Mouse (Mus musculus) left cerebral cortex, adult 8-10 months (tissue): ENCODE data around the gene Dst. TPM values are rescaled to one million over a fixed set of nuclear protein-coding genes. Genes with fewer than 3 reads are reported as not detected.

Experiments
- DNase-seq, 2 experiments: peaks; one replicate each; pipeline ENCODE4 v3.0.0; 2022; ENCODE audit warnings: low spot score in 2 of 2
- total RNA-seq, 4 experiments: library from RNA; stranded (reverse); gene quantifications; 2 replicates each; pipeline ENCODE4 v1.2.4; 2022

The Dst gene
- total RNA-seq, 4 experiments from 2014 or later, result 223 to 258 (median 235) TPM

DNA sequence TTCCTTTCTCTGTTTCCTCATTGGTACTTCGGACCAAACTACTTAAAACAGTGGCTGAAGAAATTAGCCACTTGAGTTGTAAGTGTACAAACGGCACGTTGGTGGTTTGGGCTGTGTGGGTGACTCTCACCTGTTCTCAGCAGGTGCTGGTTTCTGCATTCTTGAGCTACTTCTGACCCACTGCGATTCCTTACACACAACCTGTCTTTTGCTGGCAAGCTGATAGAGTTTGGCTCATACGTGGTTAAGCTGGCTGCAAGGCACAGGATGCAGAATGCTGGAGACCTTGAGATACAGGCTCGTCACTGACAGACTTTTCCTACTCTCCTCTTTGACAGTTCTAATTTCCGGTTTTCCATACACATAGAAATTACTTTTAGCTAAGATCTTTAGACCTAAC, 19.4 kb downstream of the Dst start:
- DNase-seq, result no peak

DNA sequence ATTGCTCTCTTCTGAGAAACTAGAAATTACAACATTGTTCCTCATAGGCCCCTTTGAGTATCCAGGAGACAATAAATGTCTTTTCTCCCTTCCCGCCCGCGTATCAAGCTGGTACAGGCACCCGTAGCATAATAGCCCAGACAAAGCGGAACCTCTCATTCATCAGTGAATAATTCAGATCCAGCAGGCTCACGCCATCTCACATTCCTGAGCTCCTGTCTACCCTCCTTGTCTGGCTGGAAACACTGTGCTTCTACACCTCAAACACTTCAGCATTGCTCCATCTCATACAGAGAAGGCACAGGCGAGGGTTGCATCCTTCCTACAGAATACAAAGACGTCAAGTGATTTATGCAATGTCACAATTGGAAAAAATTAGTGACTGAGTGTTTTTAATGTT, 23.8 kb downstream of the Dst start:
- no peak for DNase-seq

DNA sequence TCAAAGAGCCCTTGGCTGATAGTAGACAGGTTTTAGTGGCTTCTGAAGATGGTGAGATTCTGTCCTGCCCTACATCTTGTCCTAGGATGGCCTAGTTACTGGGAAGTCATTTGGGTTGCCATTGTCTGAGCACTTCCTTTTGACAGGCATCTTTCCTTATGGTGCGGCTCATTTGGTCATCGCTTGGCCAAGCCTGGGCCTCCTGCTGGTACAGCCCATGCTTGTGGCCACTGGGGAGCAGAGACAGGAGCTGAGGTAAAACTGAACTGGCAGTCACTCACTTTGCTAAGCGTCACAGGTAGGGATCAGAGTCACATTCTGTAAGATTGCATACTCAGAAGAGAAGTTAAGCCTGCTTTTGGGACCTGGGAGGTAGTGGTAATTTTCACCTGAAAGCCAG, 24.2 kb downstream of the Dst start:
- DNase-seq, result no peak

DNA sequence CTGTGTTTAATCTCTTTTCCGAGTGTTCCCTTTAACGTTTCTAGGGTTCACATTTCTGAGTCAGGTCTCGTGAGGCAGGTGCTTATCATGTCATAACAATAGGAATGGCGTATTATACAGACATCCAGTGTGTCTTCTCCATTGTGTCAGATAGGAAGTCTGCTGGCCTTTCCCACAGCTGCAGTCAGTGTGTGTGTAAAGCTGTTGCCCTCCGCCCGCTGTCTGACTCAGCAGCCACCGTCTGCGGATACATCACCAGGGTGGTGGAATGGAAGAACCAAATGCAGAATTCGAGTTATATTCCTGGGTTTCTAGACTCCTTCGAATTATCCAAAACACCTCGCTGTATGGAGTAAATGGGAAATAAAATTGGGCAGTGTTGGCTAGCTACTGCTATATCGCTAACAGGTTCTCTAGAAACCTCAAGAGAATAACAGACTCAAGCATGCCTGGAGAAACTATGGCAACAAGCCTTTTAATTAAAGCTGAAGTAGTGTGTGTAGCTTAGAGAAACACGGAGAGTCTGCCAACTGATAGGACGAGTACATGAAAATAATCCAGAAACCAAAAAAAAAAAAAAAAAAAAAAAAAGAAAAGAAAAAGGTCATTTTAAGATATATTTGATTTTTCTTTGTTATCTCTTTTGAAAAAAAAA, 24.9 kb downstream of the Dst start:
- DNase-seq, result no peak

DNA sequence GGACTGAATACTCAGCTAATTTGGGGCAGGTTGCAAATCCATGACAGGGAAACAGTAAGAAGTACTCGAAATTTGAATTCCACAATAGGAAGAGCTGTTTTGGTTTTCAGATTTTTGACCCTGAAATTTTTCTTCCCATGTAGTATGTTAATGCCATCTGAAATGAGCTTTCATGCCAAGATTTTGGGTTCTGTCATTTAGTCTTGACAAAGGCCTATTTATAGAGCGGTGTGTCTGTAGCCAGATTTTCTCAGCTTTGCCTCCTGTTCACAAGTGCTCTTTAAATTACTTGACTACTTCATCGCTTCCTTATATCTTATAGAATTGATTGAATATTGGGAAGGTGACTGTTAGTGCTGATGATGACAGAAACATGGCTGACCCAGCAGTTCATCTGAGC, 27.9 kb downstream of the Dst start:
- no peak for DNase-seq

DNA sequence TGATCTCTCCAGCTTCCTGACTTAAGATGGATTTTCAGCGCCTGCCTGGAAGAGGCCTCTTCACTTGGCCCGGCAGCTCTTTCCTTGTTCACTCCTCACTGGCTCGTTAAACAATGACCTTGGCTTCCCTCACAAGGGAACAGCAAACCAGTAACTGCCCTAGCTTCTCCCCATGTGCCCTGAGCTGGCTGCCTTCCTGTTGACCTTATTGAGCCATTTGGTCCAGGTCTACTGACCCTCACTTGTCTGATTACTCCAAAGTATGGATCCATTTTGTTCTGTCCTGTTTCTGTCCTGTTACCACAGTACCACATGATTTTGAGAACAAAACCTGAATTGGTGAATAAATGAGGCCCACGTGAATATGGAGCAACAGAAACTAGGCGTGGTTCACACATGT, 31.8 kb downstream of the Dst start:
- no peak for DNase-seq

DNA sequence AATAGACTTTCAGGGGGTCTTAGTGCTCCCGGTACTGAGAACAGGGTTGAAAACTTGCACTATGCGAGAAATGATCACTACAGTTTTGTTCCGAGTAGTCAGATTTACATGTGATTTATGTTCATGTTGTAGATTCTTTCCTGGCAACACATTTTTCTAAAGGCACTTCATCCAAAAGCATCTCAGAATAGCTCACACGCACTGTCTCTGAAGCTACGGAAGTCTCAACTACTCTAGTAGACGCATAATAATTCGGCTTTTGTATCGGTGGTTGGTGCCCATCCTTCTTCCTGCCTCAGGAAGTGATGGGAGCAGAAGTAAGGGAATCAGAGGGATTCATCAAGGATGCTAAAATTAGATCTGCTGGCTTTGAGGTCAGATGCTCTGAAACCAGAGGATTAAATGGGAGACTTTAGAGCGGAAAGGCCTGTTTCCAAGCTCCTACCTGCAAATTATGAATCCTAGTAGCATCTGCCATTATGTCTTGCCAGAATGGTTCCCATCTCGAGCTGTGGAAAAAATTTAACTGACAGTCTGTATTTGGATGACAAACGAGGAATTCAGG, 32.4 kb downstream of the Dst start:
- DNase-seq, result no peak

DNA sequence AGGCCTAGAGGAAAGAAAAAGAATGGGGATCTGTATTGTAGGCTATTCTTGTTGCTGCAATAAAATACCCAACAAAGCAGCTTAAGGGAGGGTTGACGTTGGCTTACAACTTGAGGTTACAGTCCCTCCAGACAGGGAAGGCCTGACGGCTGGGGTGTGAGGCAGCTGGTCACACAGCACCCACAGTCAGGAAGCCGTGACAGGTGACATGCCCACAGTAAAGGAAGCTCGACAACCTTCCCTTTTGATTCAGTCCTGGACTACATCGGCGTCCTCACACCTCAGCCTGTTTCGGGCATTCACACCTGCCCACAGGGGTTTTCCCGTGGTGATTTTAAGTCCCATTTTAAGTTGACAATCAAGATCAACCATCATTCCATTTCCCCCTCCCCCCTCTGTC, 34.6 kb downstream of the Dst start:
- DNase-seq, result no peak

DNA sequence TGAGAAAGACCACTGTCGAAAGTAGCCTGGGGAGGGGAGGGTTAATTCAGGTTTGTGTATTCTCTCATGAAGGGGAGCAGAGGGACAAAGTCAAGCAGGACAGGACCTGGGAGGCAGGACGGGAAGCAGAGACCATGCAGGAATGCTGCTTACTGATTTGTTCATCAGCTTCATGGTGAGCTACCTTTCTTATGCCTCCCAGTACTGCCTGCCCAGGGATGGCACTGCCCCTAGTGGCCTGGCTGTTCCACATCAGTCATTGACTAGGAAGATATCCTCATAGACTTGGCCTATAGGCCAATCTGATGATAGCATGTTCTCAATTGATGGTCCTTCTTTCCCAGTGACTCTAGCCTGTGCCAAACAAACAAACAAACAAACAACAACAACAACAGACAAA, 35.9 kb downstream of the Dst start:
- DNase-seq, result no peak

DNA sequence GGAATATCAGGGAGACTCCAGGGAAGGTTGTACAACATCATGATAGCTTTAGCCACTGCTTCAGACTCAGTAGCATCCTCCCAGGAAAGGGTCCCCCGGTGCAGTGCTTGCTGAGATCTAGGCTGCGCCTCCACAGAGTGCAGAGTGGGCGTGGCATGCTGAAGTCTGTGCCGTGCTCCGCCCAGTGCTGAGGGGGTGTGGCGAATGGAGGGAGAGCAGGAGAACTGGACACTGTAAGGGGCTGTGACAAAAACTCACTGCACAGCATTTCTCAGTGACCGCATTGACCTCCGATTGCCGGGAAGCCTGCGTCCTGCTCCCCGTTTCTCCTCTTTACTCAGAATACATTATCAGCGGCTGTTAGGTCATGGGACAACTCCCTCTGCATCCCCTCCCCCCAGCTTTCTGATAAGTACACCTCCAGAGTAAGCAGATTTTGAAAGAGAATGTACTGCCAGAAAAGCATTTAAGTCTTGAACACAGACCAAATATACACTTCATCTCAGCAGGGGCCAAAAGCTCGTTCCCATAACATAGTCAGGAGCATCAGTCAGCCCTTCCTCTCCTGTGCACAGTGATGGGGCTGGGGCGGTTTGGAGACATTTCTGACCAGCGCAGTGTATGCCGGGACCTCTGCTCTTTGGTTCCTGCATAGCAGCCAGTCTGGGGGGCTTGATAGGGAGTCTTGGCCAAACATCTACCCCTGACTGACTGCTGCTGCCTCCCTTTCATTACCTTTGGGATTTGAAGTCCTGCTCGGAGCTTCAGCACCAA, 37.1 kb downstream of the Dst start:
- no peak for DNase-seq

DNA sequence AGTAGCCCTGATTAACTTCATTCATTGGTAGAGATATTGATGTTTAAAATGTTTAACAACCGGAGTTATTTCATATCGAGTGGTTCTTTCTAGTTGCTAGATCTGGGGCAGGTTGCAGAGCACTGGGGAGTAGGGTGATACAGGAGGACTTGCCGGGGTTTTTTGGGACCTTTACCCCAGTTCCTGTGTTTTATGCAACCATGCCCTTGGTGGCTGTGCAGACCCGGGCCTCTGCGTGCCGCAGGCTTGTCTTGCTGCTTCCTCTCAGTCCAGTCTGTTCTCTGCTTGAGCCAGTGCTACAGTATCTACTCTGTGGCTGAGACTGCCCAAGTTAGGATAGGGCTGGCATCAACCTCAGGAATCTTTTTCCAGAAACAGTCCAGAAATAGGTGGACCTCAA, 37.7 kb downstream of the Dst start:
- no peak for DNase-seq

DNA sequence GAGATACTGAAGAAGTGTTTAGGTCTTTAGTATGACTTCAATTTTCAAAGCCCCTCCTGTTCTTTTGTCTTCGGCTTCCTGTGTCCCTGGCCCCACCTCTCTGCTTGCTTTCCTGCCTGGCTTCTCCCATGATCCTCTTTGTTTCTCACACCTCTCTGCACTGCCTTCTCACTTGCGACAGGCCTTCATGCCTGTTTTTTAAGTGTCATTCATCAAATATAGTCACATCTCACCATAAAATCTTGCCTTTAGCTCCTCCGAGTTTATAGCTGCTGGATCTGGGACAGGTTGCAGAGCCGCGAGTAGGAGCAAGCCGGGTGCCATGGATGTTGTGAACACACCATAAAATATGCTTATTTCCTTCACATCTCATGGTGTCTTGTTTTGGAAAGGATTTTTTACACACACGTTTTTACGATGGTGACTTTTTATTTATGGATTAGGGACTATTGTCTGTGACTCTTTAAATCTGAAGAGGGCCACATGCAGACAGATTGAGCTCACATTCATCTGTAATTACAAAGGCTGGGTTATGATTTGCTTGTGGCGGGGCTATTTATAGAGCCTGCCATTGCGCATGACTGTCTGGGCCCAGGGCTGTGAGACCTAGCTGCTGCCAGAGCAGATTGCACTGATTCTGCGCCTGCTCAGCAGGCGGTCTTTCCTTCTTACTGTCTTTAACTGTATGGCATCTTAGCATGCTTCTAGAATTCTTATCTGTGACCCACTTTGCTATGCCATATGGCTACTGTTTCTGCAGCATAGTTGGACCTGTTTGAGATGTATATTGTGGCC, 38.8 kb downstream of the Dst start:
- DNase-seq, result peak in 1 of 2 experiments; percentile 82

DNA sequence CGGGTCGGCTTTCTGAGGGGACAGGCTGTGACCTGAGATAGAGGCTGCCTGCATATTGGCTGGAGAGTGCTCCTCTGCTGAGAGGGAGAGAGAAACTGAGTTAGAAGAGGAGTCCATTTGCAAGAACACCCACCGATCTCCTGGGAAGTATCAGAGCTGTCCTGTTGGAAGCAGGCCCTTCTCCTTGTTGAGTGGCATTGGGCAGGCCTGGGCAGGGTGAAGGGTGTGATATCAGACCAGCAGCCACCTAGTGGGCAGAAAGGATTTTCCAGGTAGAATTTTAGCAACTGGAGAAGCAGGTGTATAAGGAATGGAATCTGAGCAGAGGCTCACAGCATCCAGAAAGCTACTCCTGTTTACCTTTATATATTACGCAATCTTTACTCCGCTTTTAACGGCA, 39.8 kb downstream of the Dst start:
- no peak for DNase-seq

DNA sequence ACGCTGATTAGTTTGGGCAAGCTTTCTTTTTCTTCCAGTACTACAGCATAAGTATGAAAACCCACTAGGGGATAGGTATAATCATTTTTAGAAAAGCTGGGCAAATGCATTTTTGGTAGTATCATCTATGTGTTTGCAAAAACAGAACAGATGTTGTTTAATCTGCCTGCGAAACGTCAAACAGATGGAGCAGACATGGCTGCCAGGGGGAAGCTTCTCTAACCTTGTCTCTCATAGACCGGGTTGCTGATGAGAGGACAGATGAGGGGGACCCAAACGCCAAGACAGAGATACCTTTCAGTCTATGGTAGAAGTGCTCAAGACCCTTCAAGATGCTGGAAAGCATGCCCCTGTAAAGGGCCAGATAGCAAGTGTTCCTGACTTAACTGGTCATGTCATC, 40.5 kb downstream of the Dst start:
- DNase-seq, result no peak

DNA sequence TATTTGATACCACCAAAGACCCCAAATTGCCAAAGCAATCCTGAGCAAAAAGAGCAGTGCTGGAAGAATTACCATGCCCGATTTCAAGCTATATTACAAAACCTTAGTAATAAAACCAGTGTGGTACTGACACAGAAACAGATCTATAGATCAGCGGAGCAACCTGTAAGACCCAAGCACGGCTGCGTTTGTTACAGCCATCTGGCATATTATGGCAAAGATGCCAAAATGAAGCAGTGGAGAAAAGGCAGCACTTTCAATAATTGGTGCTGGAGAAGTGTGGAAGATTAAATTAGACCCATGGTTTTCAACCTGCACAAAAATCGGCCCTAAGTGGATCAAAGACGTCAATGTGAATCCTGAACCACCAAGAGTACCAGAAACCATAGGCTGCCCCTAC, 47.6 kb downstream of the Dst start:
- no peak for DNase-seq

DNA sequence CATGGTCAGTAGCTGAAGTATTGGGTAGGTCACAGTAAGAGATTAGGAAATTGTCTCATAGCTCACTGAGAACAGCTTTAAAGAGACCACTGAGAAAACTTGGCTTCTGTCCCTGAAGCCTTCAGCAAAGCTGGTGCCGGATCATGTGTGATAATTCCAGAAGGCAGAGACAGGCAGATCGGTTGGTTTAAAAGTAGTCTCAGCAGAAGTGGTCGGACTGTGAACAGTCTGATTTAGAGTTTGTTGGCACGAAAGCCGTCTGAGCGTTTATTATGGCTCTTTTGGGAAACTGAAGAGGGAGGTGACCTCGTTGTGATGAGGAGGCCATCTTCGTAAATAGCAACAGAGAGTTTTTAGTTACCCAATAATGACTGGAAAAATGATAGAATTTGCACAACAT, 52.4 kb downstream of the Dst start:
- DNase-seq, result no peak

DNA sequence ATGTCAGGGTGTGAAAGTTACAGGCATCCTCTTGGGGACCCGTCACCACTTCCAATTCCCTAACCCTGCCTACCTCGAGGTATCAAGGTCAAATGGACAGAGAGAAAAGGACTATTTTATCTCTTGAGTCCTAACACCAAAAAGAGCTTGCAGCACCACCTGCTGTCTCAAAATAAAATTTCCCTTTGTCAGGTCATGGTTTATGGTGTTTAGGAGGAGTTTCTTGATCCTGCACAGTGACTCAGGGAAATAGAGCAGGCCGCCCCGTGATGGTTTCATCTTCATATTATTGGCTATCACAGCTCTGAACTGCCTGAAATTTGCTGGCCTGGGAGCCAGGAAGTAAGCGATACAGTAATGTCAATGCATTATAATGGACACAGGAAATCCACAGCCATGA, 56.6 kb downstream of the Dst start:
- no peak for DNase-seq

DNA sequence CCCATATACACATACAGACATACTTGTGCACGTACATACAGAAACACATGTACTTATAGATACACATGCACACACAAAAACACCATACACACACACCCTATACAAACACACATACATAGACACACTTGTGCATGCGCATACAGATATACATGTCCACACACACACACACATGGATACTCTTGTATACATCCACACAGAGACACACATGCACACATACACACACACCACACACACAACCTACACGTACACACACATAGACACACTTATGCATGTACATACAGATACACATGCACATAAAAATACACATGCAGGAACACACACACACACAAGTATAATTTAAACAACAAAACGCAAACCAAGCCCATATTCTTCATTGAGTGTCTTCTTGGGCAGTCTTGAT, 57.8 kb downstream of the Dst start:
- no peak for DNase-seq

DNA sequence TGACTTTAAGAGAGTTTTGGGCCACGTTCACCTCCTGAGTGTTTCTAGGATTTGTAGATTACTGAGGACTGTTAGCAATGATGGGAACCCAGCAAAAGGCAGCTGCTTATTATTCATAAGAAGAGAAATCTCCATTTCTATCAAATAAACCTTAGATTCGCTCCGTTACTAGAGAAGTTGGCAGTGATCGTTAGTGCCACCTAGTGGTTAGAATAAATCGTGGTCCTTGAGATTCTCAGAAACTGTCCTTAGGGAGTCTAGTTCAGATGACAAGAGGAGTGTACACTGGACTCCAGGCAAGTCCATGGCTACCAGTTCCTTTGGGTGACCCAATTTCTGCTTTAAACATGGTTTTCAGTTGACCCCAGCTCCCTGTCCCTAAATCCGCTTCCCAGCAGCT, 58.3 kb downstream of the Dst start:
- no peak for DNase-seq

DNA sequence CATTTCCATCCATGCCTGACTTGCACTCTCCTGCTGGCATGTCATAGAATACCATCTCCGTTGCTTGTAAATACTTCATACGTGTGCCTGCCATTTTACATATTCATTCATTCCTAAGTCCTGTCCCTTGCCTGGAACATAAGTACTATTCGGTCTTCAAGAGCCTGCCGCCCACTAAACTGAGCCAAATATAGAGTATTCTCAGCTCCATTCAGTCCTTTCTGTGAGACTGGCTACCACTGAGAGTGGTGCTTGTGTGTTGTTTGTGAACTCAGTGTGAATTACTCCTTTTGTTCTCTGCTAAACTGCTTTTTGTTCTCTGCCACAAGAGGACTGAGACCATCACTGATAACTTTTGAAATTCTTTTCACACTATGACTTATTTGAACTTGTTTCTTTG, 59.2 kb downstream of the Dst start:
- DNase-seq, result no peak

DNA sequence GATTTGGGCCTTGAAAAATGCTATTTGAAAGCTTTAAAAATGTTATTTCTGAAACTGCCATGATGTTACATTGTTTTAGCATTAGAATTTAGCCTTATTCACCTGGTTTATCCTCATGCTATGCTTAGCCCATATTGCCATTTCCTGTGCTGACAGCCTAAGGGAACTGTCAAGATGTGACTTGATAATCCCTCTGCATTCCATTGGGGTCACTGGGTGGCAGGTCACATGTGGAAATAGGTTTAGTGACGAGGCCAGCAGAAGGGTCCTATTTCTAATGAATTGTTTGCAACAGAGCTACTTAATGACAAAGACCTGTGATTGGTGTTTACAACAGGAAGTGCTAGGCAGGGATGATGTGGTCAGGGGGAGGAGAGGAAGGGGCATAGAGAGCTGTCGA, 61.9 kb downstream of the Dst start:
- DNase-seq, result no peak

DNA sequence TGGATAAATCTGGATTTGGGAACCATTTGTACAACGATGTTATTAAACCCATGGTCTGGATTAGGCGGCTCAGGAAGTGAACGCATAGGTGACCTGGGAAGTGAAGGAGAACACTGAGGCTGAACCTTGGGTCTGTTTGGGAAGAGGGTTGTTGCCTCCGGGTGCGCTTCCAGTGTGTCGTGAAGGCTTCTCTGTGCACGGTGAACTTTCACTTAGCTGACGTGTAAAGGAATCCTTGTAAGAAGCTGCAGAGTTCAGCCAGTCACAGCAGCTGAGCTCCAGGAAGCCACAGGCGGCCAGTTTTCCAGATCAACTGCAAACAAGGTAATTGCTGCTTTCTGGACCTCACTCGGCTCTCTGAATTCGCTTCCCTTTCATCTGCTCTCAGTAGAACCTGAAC, 66.4 kb downstream of the Dst start:
- DNase-seq, result no peak
